Mouse (Mus musculus): Measurements from ENCODE around the gene Tuba4a.
A peak's percentile ranks its signal among the peaks of the same experiment; 100 is the strongest.

Tuba4a gene

DNA sequence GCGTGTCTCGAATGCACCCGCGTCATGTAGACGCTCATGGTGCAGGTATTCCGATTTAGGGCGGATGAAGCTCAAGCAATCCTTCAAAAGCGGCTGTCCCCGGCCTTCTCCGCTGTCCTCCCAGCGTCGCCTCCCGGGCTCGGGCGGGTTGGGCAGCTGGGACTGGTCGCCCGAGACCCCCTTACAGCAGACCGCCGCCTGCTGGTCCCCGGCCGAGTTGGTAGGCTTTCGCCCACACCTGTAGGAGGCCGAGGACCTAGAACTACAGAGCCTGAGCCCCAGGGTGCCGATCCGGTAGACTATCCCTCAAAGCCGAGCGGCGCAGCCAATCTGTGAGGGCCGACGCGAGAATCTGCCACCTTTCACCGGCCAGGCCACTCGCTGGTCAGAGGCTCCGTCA, at the start of gene Tuba4a:
Tuba4a (minus strand) TSS at position 335 of the 400 bp plus-strand sequence.
- DNase-seq (ENCODE audit: low spot score in 2 of 2): no peak

DNA sequence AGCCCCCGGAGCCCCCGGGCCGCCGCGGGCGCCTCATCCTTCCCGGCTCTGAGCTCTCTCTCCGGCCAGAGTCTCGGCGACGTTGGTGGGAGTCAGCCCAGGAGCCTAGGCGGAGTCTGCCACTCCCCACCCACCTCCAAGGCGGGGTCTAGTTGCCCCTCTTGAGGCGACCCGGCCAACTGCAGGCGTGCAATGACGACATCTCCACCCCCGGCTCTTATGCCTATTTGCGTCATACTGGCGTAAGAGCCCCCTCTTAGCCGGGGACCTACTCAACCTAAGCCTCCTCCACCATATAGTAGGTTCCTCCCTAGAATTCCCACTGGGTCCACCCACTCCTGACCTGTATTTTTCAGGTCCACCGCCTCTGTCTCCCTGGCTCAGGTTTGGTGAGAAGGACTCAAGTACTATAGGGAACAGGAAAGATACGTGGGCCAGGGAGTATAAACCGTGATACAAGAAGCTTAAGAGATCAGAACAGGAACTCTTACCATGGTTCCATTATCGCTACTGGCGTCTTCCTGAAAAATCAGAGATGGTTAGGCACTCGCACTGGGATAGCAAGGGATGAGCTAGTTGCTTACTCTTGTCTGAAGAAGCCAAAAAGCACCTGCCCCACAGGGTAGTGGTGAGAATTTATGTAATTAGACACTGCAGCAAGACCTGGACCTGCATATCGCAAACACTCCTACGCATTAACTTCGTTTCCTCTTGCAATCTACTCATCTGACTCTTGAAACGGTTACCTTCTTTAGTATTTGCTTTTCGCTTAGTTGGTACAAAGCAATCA, 44.6 kb upstream of the Tuba4a start, which contains the start of gene Ptprn:
Ptprn (minus strand) TSS at position 412 of the 790 bp plus-strand sequence.
- DNase-seq (ENCODE audit: low spot score in 2 of 2): peak; percentile 76

DNA sequence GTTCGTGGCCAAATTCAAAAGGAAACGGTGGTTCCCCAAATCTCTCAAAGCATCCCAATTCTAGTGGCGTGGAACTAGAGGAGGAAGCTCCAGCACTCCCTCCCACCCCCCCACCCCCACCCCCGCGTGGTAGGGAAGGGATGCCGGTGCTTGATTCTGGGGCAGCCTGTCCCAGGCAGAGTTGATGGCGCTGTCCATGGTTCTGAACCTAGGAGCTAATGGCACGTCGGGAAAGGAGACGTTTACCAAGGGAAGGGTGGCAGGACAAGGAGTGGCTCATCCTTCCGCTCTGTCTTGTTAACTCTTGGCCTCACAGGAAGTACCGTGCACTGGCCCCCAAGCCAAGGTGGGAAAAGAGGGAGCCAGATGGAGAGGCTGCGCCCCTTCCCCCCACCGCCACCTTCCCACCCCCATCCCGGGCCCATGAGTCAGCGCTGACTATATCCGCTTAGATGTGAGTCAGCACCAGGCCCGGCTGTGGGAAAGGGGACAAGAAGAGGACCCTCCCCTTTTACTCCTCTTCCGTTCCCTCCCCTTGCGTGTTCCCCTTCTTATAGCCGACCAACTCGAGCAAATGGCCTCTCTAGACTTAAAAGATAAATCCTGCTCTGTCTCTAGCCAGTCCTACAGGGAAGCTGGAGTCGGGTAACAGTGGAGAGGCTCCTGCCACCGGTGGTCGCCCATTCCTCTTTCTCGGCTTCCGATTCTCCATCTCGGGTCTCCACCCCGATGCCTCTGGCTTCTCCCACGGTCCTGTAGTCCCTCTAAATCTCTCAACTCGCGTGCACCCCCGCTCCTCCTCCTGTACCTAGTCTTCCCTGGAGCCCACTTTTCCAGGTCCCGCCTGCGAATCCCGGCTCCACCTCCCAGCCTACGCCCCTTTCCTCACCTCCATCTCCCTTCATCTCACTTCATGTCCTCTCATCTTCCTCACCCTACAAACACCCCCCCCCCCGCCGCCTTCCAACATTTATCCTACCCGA, 43.6 kb upstream of the Tuba4a start:
- peak in 1 of 2 experiments; percentile 39 for DNase-seq (ENCODE audit: low spot score in 2 of 2)

GRCm38 (mm10) chr1:75261278-75261677, 41.6 kb upstream of the Tuba4a start:
- no peak for DNase-seq (ENCODE audit: low spot score in 2 of 2)

- DNase-seq (ENCODE audit: low spot score in 2 of 2): no peak
These were observed 35.9 kb upstream of the Tuba4a start for GRCm38 (mm10) chr1:75255516-75256046.

- DNase-seq (ENCODE audit: low spot score in 2 of 2): no peak
These were observed 35.0 kb upstream of the Tuba4a start for GRCm38 (mm10) chr1:75254625-75255013.

DNA sequence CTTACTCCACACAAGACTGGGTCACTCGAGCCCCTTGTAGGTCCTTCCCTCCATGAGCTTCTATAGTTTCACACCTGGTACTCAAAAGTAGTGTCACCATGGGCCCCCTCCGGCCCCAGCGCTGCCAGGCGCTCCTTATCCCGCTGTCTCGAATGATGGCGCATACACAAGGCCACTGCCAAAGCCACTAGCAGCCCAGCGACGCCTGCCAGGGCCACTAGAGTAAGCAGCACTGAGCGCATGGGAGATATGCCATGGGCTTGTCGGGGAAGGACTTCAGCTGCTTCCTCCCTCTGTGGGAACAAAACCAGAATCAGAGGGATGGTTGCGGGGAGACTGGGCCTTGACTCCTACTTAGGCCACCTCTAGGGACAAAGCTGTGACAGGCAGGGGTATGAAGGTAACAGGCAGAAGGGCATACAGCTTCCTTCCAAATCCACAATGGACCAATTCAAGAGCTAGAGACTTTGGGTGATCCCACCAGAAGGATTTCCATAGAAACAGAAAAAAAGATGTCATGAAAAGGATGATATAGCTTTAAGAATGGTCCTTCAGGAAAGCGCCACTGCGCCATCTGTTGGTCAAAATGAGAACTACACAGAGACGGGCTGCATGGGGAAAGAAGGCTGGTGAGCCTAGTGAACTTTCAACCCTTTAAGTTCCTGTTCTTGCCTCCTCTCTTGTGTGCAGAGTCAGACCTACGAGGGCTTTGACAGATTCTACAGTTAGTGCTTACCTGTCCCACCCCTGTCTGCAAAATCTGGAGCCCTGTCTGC, 34.4 kb upstream of the Tuba4a start:
- peak in 1 of 2 experiments; percentile 74 for DNase-seq (ENCODE audit: low spot score in 2 of 2)

GRCm38 (mm10) chr1:75253029-75253428, 33.4 kb upstream of the Tuba4a start:
- no peak for DNase-seq (ENCODE audit: low spot score in 2 of 2)

DNA sequence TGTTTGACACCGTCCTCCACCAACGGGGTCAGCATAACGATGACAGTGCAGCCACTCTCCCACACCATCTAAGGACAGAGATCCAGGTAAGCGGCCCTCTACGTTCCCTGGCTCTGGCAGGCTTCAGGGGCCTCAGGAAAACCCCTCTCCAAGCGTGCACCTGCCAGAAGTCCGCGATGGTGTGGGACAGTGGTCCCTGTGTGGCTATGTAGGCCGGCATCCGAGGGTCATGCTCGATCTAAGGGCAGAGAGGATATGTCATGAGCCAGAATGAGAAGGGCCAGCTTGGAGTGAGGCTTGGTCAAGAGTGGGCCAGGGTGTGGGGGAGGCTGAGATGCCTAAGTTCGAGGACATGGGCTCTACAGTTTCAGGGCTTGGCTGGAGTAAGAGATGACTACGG, 32.6 kb upstream of the Tuba4a start:
- no peak for DNase-seq (ENCODE audit: low spot score in 2 of 2)

DNA sequence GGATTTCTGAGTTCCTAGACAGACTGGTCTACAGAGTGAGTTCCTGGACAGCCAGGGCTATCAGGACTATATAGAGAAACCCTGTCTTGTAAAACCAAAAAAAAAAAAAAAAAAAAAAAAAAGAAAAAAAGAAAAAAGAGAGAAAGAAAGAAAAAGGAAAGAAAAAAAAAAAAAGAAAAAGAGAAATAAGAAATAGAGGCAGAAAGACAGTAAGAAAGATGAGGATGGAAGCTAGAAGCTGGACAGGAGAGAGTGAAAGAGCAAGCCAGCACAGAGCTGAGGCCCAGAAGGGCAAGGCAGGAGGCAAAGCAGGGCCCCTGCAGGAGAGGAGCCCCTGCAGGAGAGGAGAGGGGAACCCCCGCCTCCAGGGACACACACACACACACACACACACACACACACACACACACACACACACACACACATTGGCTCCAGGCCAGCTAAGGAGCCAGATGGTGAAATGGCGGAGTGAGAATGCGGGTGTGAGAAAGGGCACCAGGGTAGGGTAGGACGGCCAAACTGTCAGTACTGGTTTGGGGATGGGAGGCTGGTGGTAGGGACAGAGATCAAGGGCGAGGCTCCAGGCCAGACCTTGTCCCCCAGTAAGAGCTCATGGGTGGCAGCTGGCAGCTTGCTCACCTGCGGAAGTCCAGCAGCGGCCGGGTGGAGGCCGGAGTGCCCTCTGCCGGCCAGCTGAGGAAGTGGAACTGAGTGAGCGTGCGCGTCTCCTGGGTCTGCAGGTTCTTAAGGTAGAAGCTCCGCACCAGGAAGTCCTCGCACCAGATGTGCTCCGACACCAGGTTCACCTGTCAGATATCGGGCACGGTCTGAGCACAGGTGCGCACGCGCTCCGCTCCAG, 31.7 kb upstream of the Tuba4a start:
- no peak for DNase-seq (ENCODE audit: low spot score in 2 of 2)

DNA sequence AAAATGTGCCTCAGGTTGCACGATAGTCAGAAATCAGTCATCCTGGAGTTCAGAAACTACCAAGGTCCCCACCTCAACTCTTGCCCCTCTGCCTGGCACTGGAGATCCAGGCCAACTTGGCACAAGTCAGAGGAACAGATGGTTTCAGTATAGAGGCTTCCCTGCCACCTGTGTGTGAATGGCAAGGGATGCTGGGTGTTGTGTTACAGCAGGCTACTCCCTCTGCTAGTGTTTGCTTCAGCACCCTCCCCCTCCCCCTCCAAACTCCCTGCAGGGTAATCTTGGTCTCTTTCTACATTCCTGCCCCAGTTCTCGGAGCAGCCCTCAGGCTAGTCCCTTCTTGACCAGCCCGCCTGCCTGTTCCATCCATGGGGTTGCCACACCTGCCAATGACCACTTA, 30.8 kb upstream of the Tuba4a start:
- DNase-seq (ENCODE audit: low spot score in 2 of 2): no peak

DNA sequence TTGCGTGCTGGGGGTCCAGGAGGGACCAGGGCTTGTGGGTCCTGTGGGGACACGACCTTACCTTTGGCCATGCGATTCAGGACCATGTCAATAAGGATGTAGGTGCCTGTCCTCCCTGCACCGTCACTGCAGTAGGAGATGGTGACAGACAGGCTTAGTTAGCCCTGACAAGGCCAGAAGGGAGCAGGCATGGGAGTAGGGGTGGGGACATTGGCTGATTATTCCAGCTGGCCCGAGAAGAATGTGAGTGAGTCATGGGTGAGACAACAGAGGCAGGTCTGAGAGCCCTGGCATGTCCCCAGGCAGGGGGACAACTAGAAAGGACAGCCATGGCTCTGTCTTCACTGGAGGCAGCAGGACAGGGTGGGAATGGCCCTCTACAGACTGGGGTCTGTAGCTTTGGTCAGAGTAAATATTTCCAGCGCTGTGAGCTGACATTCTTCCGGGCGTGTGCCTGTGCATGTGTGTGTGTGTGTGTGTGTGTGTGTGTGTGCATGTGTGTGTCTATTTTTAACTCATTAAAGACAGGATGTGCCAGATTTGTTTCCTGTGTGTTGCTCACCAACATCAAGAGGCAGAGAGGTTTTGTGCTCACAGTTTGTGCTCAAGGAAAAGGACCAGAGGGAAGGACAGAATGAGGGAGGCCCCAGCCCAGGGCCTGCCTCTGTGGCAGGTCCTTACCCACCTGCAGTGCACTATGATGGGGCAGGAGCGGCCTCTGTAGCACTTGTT, 28.5 kb upstream of the Tuba4a start:
- no peak for DNase-seq (ENCODE audit: low spot score in 2 of 2)

DNA sequence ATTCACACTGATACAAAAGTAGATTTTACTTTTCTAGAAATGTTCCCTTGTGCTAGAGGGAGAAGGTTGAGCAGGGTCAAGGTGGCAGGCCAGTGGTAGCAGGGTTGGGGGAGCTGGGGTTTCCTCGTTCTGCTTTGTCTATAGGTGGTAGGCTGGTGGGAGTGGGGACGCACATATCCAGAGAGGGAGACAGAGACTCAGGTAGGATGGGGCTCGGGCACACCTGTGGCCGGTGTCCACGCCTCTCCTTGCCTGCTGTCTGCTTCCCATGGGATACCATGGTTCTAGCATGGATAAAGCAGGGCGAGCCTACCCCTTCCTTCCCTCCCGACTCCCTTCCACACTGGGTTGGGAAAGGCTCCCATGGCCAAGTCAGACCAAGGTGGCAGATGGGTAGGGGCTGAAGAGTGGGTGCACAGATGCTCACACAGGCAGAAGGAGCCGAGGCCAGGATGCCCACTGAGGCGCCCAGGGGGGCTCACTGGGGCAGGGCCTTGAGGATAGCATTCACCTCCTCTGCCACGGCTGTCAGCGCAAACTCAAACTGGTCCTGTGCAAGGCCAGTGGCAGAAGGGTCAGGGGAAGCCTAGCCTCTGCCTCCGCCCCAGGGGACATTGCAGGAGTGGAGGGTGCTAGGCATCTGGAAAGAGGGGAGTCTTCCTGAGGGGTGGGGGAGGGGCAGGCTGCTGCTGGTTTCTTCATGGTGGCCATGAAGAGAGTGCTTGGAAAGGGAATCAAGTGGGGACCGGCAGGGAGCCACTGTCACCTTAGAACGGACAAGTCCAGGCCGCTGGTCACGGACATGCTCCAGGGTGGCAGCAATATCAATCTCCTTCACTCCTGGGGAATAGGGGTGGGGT, 27.6 kb upstream of the Tuba4a start:
- no peak for DNase-seq (ENCODE audit: low spot score in 2 of 2)

DNA sequence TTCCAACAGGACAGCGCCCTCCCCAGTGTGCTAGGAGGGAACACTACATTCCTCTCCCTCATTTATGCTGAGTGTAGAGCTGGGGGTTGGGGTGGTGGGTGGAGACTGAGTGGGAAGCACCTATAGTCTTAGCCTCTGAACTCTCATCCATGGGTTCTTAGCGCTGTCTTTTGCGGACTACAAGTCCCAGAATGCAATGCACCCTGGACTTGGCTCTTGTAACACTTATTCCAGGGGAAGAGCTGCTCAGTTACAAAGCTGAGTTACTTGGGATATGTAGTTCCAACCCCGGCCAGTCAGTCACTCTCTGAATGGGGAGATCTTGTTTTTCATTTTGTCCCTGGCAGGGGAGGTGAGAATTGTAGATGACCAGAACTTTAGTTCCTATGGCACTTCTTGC, 25.2 kb upstream of the Tuba4a start:
- no peak for DNase-seq (ENCODE audit: low spot score in 2 of 2)

DNA sequence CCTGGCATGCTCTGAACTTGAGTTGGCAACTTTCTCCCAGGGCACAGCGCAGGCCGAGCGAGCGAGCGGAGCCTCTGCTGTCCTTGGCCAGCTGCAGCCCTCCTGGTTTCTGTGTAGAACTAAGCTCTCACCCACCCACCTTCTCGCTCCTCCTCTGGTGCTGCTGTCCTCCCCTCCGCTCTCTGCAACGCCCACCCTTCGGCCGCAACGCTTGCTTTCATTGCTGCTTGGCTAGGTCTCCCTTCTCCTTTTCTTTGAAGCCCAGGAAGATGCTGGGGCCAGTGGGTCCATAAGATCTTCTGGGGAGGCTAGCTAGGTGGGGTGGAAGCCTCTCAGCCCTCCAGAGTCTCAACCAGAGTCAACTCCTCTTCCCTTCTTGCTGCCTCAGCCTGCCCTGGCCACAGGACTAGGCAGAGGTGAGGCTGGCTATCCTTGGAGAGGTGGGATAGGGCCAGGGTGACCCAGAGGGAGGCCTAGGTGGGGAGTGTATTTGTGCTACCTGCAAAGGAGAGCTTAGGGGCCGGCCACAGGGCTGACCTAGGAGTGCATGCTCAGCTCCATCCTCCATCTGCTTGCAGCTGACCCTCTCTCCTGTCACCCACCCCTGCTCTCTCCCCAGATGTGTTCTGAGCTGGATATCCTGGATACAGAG, 24.6 kb upstream of the Tuba4a start:
- DNase-seq (ENCODE audit: low spot score in 2 of 2): no peak

DNA sequence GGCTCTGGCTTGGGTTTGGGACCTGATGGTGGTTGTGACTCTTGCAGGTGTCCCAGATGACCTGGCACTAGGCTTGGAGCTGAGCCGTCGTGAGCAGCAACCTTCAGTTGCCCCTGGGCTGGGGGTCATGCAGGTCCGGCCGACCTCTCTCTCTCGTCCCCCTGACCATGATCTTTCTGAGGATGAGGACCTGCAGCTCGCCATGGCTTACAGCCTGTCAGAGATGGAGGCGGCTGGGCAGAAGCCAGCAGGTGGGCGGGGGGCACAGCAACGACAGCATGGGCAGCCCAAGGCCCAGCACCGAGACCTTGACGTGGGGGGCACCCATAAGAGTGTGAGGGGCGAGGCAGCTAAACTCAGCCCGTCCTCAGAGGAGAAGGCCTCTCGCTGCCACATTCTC, 23.7 kb upstream of the Tuba4a start:
- no peak for DNase-seq (ENCODE audit: low spot score in 2 of 2)

- no peak for DNase-seq (ENCODE audit: low spot score in 2 of 2)
These were observed 19.9 kb upstream of the Tuba4a start for GRCm38 (mm10) chr1:75239591-75239990.
